Mouse (Mus musculus) stomach, postnatal 0 days (tissue): ENCODE measurements at regions not wholly inside any gene's neighbourhood (a gene's known extent, or its start where the extent isn't known, plus 50 kb on each side); places are given as distances from the start of the nearest gene placed in this dataset.

ENCODE experiments used
- CTCF ChIP-seq: IDR thresholded peaks from 2 replicates; pipeline ENCODE4 v1.5.1; 2016; ENCODE audit warnings: antibody characterized with exemption, low read depth, mild to moderate bottlenecking, moderate library complexity
- EP300 ChIP-seq: optimal IDR thresholded peaks from 2 replicates; pipeline ENCODE3; 2016; ENCODE audit warnings: antibody characterized with exemption

- TF ChIP-seq CTCF: no peak
- TF ChIP-seq EP300: no peak
Observed at GRCm38 (mm10) chr14:72171777-72172176, 319.9 kb downstream of the Gm9195 start.
